Mouse (Mus musculus) megakaryocyte, embryonic 14.5 days (primary cell): ENCODE measurements at regions not wholly inside any gene's neighbourhood (a gene's known extent, or its start where the extent isn't known, plus 50 kb on each side); places are given as distances from the start of the nearest gene placed in this dataset.

ENCODE experiments used
- H3K27me3 ChIP-seq: replicated peaks from 2 replicates; pipeline ENCODE3; 2012; ENCODE audit warnings: inconsistent platforms
- H3K36me3 ChIP-seq: replicated peaks from 2 replicates; pipeline ENCODE3; 2012; ENCODE audit warnings: low read length, inconsistent platforms, mixed read lengths
- H3K4me1 ChIP-seq: 2 replicates; pipeline ENCODE4 v1.6.1; 2012; ENCODE audit warnings: inconsistent platforms
- H3K4me3 ChIP-seq: replicated peaks from 2 replicates; pipeline ENCODE3; 2012; ENCODE audit warnings: moderate library complexity, mild to moderate bottlenecking, inconsistent platforms
- H3K9me3 ChIP-seq: 2 replicates; pipeline ENCODE4 v1.6.1; 2012; ENCODE audit warnings: inconsistent platforms
- FLI1 ChIP-seq: IDR thresholded peaks from 2 replicates; pipeline ENCODE4 v1.6.1; 2012; ENCODE audit warnings: low read length, inconsistent platforms, mixed read lengths
- GATA1 ChIP-seq: IDR thresholded peaks from 3 replicates; pipeline ENCODE4 v1.6.1; 2012; ENCODE audit warnings: mixed read lengths, low read length, inconsistent platforms, borderline replicate concordance

DNA sequence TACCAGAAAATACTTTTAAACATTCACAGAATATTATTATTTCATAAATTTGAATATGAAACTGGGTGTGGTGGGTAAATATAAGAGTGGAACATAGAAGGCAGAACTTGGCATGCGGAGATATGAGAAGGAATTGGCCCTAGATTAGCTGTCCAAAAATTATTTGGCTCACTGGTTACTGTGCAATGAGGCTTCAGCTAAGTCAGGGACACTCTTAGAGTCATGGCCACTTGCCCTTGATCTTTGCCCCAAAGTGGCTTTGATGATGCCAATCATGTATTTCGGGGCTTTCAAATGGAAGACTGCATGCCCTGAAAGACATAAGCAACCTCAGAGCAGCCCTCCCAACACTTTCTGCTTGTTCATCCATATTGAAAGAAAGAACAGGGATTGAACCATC, 76.9 kb downstream of the Pxdc1 start:
- Histone ChIP-seq H3K36me3 (no peaks in the 10 kb centered on the region), H3K4me1 (peaks cover 8% of the 10 kb centered on the region), H3K4me3 (no peak overlapping the region), H3K9me3 (no peaks in the 10 kb centered on the region), H3K27me3 (no peaks in the 10 kb centered on the region)
- TF ChIP-seq FLI1 (no peak), GATA1 (no peak)

DNA sequence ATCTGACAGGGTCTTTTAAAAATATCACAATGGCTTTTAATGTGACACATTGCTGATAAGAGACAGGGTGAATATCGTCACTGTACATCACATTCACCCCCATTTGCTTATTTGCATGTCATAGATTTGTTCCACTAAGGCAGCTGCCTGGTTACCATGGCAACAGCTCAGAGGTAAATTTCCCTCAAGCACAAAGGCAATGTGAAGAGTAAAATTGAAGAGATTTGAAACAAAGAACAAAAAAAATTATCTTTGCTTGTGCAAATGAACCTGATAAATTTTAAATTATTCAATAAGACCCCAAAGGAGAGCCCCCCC, 77.3 kb downstream of the Pxdc1 start:
- no peak for TF ChIP-seq GATA1
- TF ChIP-seq FLI1 = no peak
- no peaks in the 10 kb centered on the region for H3K27me3 ChIP-seq
- H3K4me1 ChIP-seq = peaks cover 8% of the 10 kb centered on the region

DNA sequence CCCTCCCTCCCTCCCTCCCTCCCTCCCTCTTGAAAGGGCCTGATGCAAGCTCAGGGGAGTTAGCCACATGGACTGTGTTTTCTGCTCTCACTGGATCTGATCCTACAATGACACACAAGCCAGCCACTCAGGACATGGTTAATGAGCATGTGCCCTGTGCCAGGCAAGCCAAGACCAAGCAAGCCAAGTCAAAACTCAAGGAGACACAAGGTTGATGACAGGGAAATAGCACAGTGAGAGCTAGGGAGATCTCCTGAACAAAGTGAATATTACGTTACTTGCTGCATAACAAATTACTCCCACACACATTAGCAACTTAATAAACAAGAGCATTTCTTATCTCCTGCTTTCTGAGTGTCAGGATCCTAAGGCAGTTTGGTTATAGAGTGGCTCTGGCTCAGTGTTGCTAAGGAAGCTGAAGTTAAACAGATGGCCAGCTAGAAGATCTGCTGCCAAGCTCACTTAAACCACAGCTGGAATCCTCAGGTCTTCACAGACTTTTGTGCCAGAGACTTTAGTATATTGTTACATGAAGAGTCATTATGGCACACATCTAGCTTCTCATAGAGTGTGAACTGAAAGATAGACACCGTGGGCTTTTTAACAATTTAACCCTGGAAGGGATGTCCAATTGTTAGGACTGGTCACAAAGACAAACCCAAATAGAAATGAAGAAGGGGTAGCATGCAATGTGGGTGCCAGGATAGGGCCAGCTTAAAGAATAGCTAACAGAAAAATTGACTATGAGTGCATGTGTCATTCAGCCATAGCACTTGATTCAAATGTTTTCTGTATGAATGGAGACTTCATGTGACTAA, 77.9 kb downstream of the Pxdc1 start:
- Histone ChIP-seq H3K27me3 (no peaks in the 10 kb centered on the region), H3K9me3 (no peaks in the 10 kb centered on the region), H3K36me3 (no peaks in the 10 kb centered on the region), H3K4me1 (peaks cover 8% of the 10 kb centered on the region), H3K4me3 (no peak overlapping the region)
- TF ChIP-seq FLI1 (no peak), GATA1 (no peak)

More for the DNA sequence above, 77.3 kb downstream of the Pxdc1 start:
- H3K4me3 ChIP-seq = no peak overlapping the region
- no peaks in the 10 kb centered on the region for H3K36me3 ChIP-seq
- H3K9me3 ChIP-seq = no peaks in the 10 kb centered on the region

DNA sequence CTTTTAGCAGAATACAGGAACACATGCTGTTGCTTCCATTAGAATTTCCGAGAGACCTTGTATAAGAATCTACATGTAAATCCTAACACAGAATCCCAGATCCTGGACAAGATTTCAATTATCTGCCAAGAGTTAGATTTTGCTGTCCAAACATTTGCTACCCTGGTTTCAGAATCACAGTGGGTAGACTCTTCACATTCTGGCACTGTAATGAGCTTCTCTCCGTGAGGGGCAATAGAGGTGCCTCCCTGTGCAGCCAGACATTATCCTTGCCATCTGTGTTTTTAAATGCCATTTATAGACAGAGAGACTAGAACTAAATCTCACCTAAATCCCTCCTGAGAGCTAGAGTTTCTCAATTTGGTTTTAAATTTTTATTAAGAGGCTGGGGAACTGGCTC, 84.0 kb downstream of the Pxdc1 start:
- Histone ChIP-seq H3K27me3 (peaks cover 2% of the 10 kb centered on the region), H3K9me3 (no peaks in the 10 kb centered on the region), H3K4me3 (no peak overlapping the region), H3K36me3 (no peaks in the 10 kb centered on the region), H3K4me1 (peaks cover 8% of the 10 kb centered on the region)
- TF ChIP-seq FLI1 = no peak
- TF ChIP-seq GATA1 = no peak

DNA sequence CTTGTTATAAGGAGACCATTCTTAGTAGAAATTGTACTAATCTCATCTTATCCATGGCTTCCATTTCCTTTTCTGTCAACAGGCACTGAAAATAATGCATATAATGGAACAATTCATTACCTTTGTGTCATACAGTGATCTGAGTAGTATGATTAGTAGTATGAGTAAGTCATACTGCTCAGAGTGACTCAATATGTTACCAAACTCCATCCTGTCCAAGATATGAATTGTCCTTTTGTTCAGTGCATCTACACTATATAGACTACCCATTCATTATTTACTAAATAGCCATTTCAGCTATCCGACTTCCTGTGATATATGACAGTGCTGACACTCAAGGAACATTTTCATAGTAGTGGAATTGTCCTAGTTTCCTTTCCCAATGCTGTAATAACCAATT, 86.6 kb downstream of the Pxdc1 start:
- H3K4me1 ChIP-seq = no peaks in the 10 kb centered on the region
- H3K4me3 ChIP-seq = no peak overlapping the region
- H3K27me3 ChIP-seq = peaks cover 4% of the 10 kb centered on the region
- TF ChIP-seq FLI1 (no peak), GATA1 (no peak)
- H3K9me3 ChIP-seq = peaks cover 2% of the 10 kb centered on the region
- no peaks in the 10 kb centered on the region for H3K36me3 ChIP-seq

DNA sequence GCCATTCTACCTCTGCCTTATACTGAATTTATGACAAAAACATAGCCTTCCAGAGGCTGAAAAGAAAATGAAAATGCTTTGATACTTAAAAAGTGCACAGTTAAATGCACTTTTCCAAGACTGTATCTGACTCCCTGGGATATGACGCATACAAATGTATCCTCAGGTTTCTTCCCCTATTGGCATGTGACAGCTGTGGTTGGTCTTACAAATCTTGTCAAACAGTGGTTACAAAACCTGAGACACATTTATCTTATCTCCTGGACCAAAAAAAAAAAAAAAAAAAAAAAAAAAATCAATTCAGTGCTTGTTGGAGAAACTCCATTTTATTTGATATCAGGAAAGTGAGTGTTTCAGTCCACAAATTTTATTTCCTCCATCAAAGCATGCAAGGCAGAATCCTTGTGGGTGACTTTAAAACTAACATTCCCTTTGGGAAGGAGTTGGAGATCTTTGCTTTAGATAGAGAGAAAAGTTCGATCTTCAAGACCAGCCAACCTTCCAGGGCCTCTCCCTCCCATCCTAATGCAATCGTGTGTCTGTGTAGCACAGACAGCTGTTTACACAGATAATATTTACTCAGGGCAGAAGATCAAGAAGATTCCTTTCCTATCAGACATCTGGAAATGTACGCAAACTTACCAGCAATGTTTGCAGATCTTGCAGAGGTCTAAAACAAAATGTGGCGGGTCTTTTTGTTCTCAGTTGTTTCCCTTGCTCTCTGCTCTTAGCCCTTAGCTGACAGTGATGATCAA, 103.0 kb downstream of the Pxdc1 start:
- no peak overlapping the region for H3K4me3 ChIP-seq
- peaks cover 5% of the 10 kb centered on the region for H3K4me1 ChIP-seq
- H3K36me3 ChIP-seq = no peaks in the 10 kb centered on the region
- TF ChIP-seq FLI1 (no peak), GATA1 (no peak)
- H3K9me3 ChIP-seq = peaks cover 19% of the 10 kb centered on the region
- peaks cover 2% of the 10 kb centered on the region for H3K27me3 ChIP-seq

DNA sequence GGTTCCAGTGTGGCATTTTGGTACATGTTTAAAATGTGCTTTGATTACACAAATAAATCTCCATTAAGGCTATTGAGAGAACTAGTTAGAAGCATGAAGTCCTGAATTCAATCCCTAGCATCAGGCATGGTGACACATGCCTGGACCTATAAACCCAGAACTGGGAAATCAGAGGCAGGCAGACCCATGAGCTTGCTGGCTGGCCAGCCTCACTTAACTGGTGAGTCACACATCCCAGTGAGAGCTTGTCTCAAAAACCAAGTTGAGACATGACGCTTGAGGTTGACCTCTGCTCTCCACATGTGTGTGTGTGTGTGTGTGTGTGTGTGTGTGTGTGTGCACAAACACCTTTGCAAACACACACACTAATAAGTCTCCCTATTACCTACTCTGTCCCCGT, 112.6 kb downstream of the Pxdc1 start:
- Histone ChIP-seq H3K36me3 (no peaks in the 10 kb centered on the region), H3K27me3 (peaks cover 14% of the 10 kb centered on the region), H3K4me1 (no peaks in the 10 kb centered on the region), H3K9me3 (peaks cover 9% of the 10 kb centered on the region; the same call in 1 of the 2 replicates), H3K4me3 (no peak overlapping the region)
- TF ChIP-seq GATA1 = no peak
- no peak for TF ChIP-seq FLI1

DNA sequence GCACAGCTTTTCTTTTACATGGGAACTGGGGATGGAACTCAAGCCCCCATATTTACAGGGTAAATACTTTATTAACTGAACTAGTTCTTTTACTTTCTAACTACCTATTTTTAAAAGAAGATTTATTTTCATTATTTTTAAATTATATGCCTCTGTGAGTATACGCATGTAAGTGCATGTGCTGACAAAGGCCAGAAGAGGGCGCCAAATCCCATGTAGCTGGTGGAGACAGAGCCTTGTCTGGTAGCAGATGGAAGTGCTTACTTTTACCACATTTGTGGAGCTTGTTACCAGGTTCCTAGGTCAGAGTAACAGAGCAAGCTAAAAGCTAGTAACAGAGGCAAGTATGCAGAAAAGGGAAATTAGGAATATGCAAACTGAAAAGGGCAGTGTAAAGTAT, 119.4 kb downstream of the Pxdc1 start:
- H3K4me1 ChIP-seq = no peaks in the 10 kb centered on the region
- H3K36me3 ChIP-seq = no peaks in the 10 kb centered on the region
- H3K27me3 ChIP-seq = peaks cover 17% of the 10 kb centered on the region
- TF ChIP-seq GATA1 (no peak), FLI1 (no peak)
- peaks cover 9% of the 10 kb centered on the region; the same call in 1 of the 2 replicates for H3K9me3 ChIP-seq
- no peak overlapping the region for H3K4me3 ChIP-seq

DNA sequence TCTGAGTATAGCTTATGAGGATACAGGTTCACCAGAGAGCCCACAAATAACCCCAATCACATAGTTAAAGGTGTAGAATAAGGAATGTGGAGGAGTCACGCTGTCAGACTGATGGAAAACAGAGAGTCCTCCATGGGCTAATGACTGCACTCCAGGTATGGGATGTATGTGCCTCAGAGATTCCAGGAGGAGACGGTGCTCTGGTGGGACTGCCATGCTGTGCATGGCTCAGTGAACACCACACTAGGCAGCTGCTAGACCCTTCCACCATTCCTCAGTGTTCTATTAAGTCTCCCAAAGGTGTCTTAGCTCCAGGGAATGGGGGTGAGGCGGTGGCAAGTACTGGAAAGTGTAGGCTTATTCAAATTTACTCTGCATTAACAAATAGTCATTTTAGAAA, 142.0 kb downstream of the Pxdc1 start:
- H3K36me3 ChIP-seq = no peaks in the 10 kb centered on the region
- H3K9me3 ChIP-seq = peaks cover 2% of the 10 kb centered on the region; the same call in 1 of the 2 replicates
- no peaks in the 10 kb centered on the region for H3K4me1 ChIP-seq
- H3K4me3 ChIP-seq = no peak overlapping the region
- H3K27me3 ChIP-seq = peaks cover 14% of the 10 kb centered on the region
- no peak for TF ChIP-seq GATA1

DNA sequence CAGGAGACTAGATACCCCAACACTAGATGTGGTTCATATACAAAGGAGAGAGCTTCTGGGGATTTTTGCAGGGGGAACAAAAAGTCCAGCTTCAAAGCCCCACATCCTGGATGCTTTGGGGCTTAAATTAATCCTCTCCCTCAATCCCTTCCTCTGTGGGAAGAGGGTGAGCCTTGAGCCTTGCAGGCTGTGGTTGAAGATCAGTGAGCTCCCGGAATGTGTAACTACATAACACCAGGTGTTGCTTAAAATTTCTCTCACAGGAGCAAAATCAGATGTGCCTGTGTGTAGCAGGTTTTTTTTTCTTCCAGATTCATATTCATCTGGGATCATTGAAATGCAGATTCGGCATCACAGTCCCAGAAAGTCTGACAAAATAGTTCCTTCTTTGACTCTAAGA, 146.1 kb downstream of the Pxdc1 start:
- no peak for TF ChIP-seq FLI1
- Histone ChIP-seq H3K4me3 (no peak overlapping the region), H3K27me3 (peaks cover 7% of the 10 kb centered on the region), H3K4me1 (no peaks in the 10 kb centered on the region), H3K9me3 (peaks cover 13% of the 10 kb centered on the region), H3K36me3 (no peaks in the 10 kb centered on the region)
